In the genomic region with DNA sequence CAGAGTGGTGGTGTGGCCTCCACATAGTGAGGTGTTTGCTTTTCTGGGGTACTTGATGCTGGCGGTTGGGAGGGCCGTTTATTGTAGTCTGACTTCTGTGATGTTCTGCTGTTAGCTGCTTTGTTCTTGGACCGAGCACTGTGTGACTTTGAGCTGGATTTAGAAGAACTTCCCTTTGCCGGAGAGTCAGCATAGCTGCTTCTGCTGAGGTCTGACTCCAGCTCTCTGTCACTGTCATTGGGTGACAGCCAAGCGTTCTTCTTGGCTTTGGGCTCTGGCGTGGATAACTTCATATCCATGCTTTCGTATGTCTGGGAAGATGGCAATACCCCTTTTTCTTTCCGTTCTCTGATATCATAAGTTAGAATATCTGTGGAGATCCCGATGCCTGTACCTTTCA, we compare ENCODE assay signal across 23 mouse cellular contexts. TPM values are rescaled to one million over a fixed set of nuclear protein-coding genes. Genes with fewer than 3 reads are reported as not detected.
A peak's percentile ranks its signal among the peaks of the same experiment; 100 is the strongest.
DNase-seq lines count a peak whose midpoint lies in the region; ATAC-seq and TF ChIP-seq lines count a peak whose summit lies in the region.
"Had no signal": no experiment of that assay in that cellular context is flagged by ENCODE, and none has a peak within 500 bp of the region (broad histone marks: within the 10 kb centered on the region; RNA-seq: fewer than 3 reads in every experiment).

No protein-coding gene starts in this region.

- H3K4me1 ChIP-seq in forebrain, postnatal 0 days (ENCODE audit: insufficient read depth), result no peaks in the 10 kb centered on the region
- peaks cover 4% of the 10 kb centered on the region; the same call in 1 of the 2 replicates for H3K4me1 ChIP-seq in forebrain, embryonic 13.5 days
- H3K4me1 ChIP-seq: embryonic facial prominence, embryonic 12.5 days; heart, embryonic 10.5 days; hindbrain, embryonic 13.5 days; intestine, embryonic 15.5 days had no signal

- ATAC-seq in forebrain, postnatal 0 days, result no peak
- no peak for ATAC-seq in forebrain, embryonic 13.5 days
- ATAC-seq: activated CD4-positive, CD25-positive, alpha-beta regulatory T cell, adult 4 months; forebrain, embryonic 16.5 days; intestine, embryonic 15.5 days; Patski had no signal

- H3K9ac ChIP-seq in forebrain, postnatal 0 days, result no peak overlapping the region
- H3K9ac ChIP-seq in forebrain, embryonic 13.5 days, result no peak overlapping the region
- H3K9ac ChIP-seq: embryonic facial prominence, embryonic 12.5 days; hindbrain, embryonic 13.5 days; intestine, embryonic 15.5 days had no signal

- H3K9me3 ChIP-seq in forebrain, postnatal 0 days (ENCODE audit: low read length), result no peaks in the 10 kb centered on the region
- no peaks in the 10 kb centered on the region for H3K9me3 ChIP-seq in forebrain, embryonic 13.5 days (replicated peaks)
- H3K9me3 ChIP-seq: embryonic facial prominence, embryonic 12.5 days; heart, embryonic 10.5 days; hindbrain, embryonic 13.5 days; intestine, embryonic 15.5 days had no signal

- no peak overlapping the region for H3K27ac ChIP-seq in forebrain, postnatal 0 days (ENCODE audit: low read depth, low read length)
- H3K27ac ChIP-seq in forebrain, embryonic 13.5 days, result no peak overlapping the region
- H3K27ac ChIP-seq: embryonic facial prominence, embryonic 12.5 days; gastrocnemius, adult 2 months; heart, embryonic 10.5 days; hindbrain, embryonic 13.5 days; intestine, embryonic 15.5 days had no signal

- WGBS in forebrain, postnatal 0 days, result 82% methylated on average over 9 of the region's 9 CpGs
- 93% methylated on average over 9 of the region's 9 CpGs for WGBS in forebrain, embryonic 13.5 days

- H3K27me3 ChIP-seq in forebrain, postnatal 0 days (ENCODE audit: insufficient read depth, low read length), result no peaks in the 10 kb centered on the region
- no peaks in the 10 kb centered on the region for H3K27me3 ChIP-seq in forebrain, embryonic 13.5 days
- H3K27me3 ChIP-seq: CH12.LX; embryonic facial prominence, embryonic 12.5 days; hindbrain, embryonic 13.5 days; intestine, embryonic 15.5 days; Patski had no signal

- H3K36me3 ChIP-seq in forebrain, postnatal 0 days (ENCODE audit: insufficient read depth), result no peaks in the 10 kb centered on the region
- H3K36me3 ChIP-seq in forebrain, embryonic 13.5 days (ENCODE audit: poor library complexity, severe bottlenecking), result no peaks in the 10 kb centered on the region
- H3K36me3 ChIP-seq: embryonic facial prominence, embryonic 12.5 days; intestine, embryonic 15.5 days had no signal

- no peak overlapping the region for H3K4me3 ChIP-seq in forebrain, postnatal 0 days (ENCODE audit: low read depth, low read length)
- no peak overlapping the region for H3K4me3 ChIP-seq in forebrain, embryonic 13.5 days
- H3K4me3 ChIP-seq: embryonic facial prominence, embryonic 12.5 days; gastrocnemius, adult 2 months; heart, embryonic 10.5 days; hindbrain, embryonic 13.5 days; intestine, embryonic 15.5 days had no signal

- DNase-seq in forebrain, postnatal 0 days, result peak; percentile 22
- DNase-seq in cerebellum, adult 18-20 months, result peak; percentile 69 to 78
- DNase-seq in cerebellum, adult 9-11 months, result peak; percentile 66
- peak; percentile 47 to 63 for DNase-seq in cerebellum, postnatal 36 days
- no peak for DNase-seq in lung, postnatal 36 days
- DNase-seq in layer of hippocampus, postnatal 25 days (ENCODE audit: extremely low spot score in 1 of 2, low spot score in 1 of 2), result no peak
- DNase-seq: adrenal gland, postnatal 14 days; gastrocnemius, adult 2 months; gastrocnemius, postnatal 36 days; heart, adult 18-20 months; heart, postnatal 10 days; kidney, adult 18-20 months had no signal

- no peak for TF ChIP-seq CTCF in forebrain, postnatal 0 days (IDR thresholded peaks at IDR 0.05; ENCODE audit: low read depth)

- no peak overlapping the region for H3K4me2 ChIP-seq in forebrain, postnatal 0 days (ENCODE audit: low read depth)
- H3K4me2 ChIP-seq in forebrain, embryonic 13.5 days, result no peak overlapping the region
- H3K4me2 ChIP-seq: embryonic facial prominence, embryonic 12.5 days; hindbrain, embryonic 13.5 days; intestine, embryonic 15.5 days had no signal

RNA-seq across cellular contexts. Expression of gene Unc13c, which starts 36.8 kb away (rescaled TPM):
- 9.6 and 11.8 TPM in 2 replicates for total RNA-seq in forebrain, postnatal 0 days (2014; rRNA removed)
- polyA plus RNA-seq in forebrain, postnatal 0 days (2015; fragmentation: Nextera tagmentation; extraction: Ambion mirVana), result 2.2 and 3.8 TPM in 2 replicates
- 0.87 and 1.4 TPM in 2 replicates for polyA plus RNA-seq in forebrain, embryonic 13.5 days (2015; fragmentation: Nextera tagmentation; extraction: Ambion mirVana)
- 1 to 10 TPM; 5.7 to 6.1 TPM for total RNA-seq in layer of hippocampus, postnatal 25 days (2021)
- total RNA-seq: CH12.LX; common myeloid progenitor, adult 5-6 weeks; hematopoietic stem cell, adult 5-6 weeks had no signal
- polyA plus RNA-seq: Patski had no signal

Comparison
In these comparisons a context has a peak if more than half of its experiments do, and no peak if none do; other contexts are left out.
1. DNase-seq: peak in forebrain, postnatal 0 days (single experiment), cerebellum, adult 18-20 months (2 of 2), cerebellum, adult 9-11 months (single experiment) and cerebellum, postnatal 36 days (2 of 2); none in lung, postnatal 36 days (single experiment) and layer of hippocampus, postnatal 25 days (0 of 2).